Mouse (Mus musculus) CH12.LX (cell line): ENCODE data around the gene Rsu1. TPM values are rescaled to one million over a fixed set of nuclear protein-coding genes. Genes with fewer than 3 reads are reported as not detected.

ENCODE experiments used
- DNase-seq: peaks from one replicate; pipeline ENCODE4 v3.0.0-alpha.2; 2013; ENCODE audit errors: extremely low read depth
- H3K27ac ChIP-seq: 2 replicates; pipeline ENCODE4 v1.5.1; 2012; ENCODE audit warnings: low read depth, mild to moderate bottlenecking, control low read depth, moderate library complexity; ENCODE audit not compliant: insufficient read depth
- H3K27me3 ChIP-seq: replicated peaks from 2 replicates; pipeline ENCODE3; 2012; ENCODE audit warnings: inconsistent platforms
- H3K36me3 ChIP-seq, 2 experiments: replicated peaks in 1 of 2; 2 replicates each; pipeline versions ENCODE3 to v1.6.1; 2012; ENCODE audit warnings: inconsistent platforms in 1 of 2, low read length in 1 of 2, mild to moderate bottlenecking in 1 of 2, mixed read lengths in 1 of 2, moderate library complexity in 1 of 2; ENCODE audit not compliant: control insufficient read depth in 1 of 2, insufficient read depth in 1 of 2
- H3K4me1 ChIP-seq, 2 experiments: 2 replicates each; pipeline ENCODE4 v1.6.1; 2012; ENCODE audit warnings: inconsistent platforms in 1 of 2, moderate library complexity in 1 of 2; ENCODE audit not compliant: insufficient read depth in 2 of 2, control insufficient read depth in 1 of 2
- H3K4me2 ChIP-seq: 2 replicates; pipeline ENCODE4 v1.6.1; 2012; ENCODE audit warnings: low read depth, mild to moderate bottlenecking, control low read depth; ENCODE audit not compliant: poor library complexity, insufficient read depth, severe bottlenecking
- H3K4me3 ChIP-seq, 3 experiments: fragments of 150-350 bp in 1 of 3; sonication (generic) in 1 of 3; replicated peaks in 1 of 3; 2 replicates each; pipeline versions ENCODE3 to v1.5.1; 2011 to 2012; ENCODE audit warnings: low read depth in 2 of 3, low read length in 2 of 3, mild to moderate bottlenecking in 2 of 3, moderate library complexity in 2 of 3, control low read depth in 1 of 3, improper control_type of control experiment in 1 of 3, inconsistent platforms in 1 of 3, mixed read lengths in 1 of 3; ENCODE audit not compliant: poor library complexity in 1 of 3
- H3K79me2 ChIP-seq: replicated peaks from 2 replicates; pipeline ENCODE4 v1.6.1; 2012; ENCODE audit warnings: mild to moderate bottlenecking, moderate library complexity; ENCODE audit not compliant: control insufficient read depth, poor library complexity, insufficient read depth, severe bottlenecking; ENCODE audit errors: extremely low read depth
- H3K9ac ChIP-seq: 2 replicates; pipeline ENCODE4 v1.6.1; 2012; ENCODE audit warnings: low read depth, mild to moderate bottlenecking, control low read depth, moderate library complexity; ENCODE audit not compliant: insufficient read depth
- H3K9me3 ChIP-seq: replicated peaks from 2 replicates; pipeline ENCODE3; 2012; ENCODE audit warnings: low read length, inconsistent platforms, mixed read lengths
- BHLHE40 ChIP-seq: IDR thresholded peaks from 2 replicates; pipeline ENCODE4 v1.6.1; 2011; ENCODE audit warnings: mild to moderate bottlenecking, low read depth, low read length, improper control_type of control experiment
- CHD1 ChIP-seq: IDR thresholded peaks from 2 replicates; pipeline ENCODE4 v1.6.1; 2012; ENCODE audit warnings: low read depth, low read length, improper control_type of control experiment, inconsistent platforms
- CHD2 ChIP-seq: IDR thresholded peaks from 2 replicates; pipeline ENCODE4 v1.6.1; 2011; ENCODE audit warnings: low read length, improper control_type of control experiment
- E2F4 ChIP-seq: IDR thresholded peaks from 2 replicates; pipeline ENCODE4 v1.6.1; 2011; ENCODE audit warnings: low read depth, low read length, improper control_type of control experiment; ENCODE audit not compliant: insufficient replicate concordance
- ELF1 ChIP-seq: IDR thresholded peaks from 2 replicates; pipeline ENCODE4 v1.6.1; 2014; ENCODE audit warnings: low read depth, mild to moderate bottlenecking, inconsistent platforms, low read length, improper control_type of control experiment
- ETS1 ChIP-seq: conservative IDR thresholded peaks from 2 replicates; pipeline ENCODE4 v1.6.1; 2012; ENCODE audit warnings: low read depth, mild to moderate bottlenecking, inconsistent platforms, low read length, improper control_type of control experiment, moderate library complexity
- GABPA ChIP-seq: IDR thresholded peaks from 2 replicates; pipeline ENCODE4 v1.6.1; 2012; ENCODE audit warnings: low read depth, low read length, improper control_type of control experiment, inconsistent platforms; ENCODE audit not compliant: insufficient replicate concordance
- MAX ChIP-seq: IDR thresholded peaks from 2 replicates; pipeline ENCODE4 v1.6.1; 2011; ENCODE audit warnings: low read length, improper control_type of control experiment
- MXI1 ChIP-seq: IDR thresholded peaks from 2 replicates; pipeline ENCODE4 v1.6.1; 2011; ENCODE audit warnings: mild to moderate bottlenecking, low read depth, low read length, improper control_type of control experiment
- MYC ChIP-seq: IDR thresholded peaks from 2 replicates; pipeline ENCODE4 v1.6.1; 2011; ENCODE audit warnings: low read depth, mild to moderate bottlenecking, improper control_type of control experiment, low read length
- NRF1 ChIP-seq: IDR thresholded peaks from 2 replicates; pipeline ENCODE4 v1.6.1; 2014; ENCODE audit warnings: low read depth, mild to moderate bottlenecking, inconsistent platforms, low read length, improper control_type of control experiment, moderate library complexity
- POLR2A ChIP-seq: IDR thresholded peaks from 2 replicates; pipeline ENCODE4 v1.6.1; 2011; ENCODE audit warnings: low read depth, mild to moderate bottlenecking, improper control_type of control experiment, low read length
- RAD21 ChIP-seq: IDR thresholded peaks from 2 replicates; pipeline ENCODE4 v1.6.1; 2011; ENCODE audit warnings: low read depth, mild to moderate bottlenecking, low read length, improper control_type of control experiment, moderate library complexity
- SIN3A ChIP-seq: IDR thresholded peaks from 2 replicates; pipeline ENCODE4 v1.6.1; 2012; ENCODE audit warnings: low read length, improper control_type of control experiment, inconsistent platforms
- SMC3 ChIP-seq: IDR thresholded peaks from 2 replicates; pipeline ENCODE4 v1.6.1; 2011; ENCODE audit warnings: low read depth, low read length, improper control_type of control experiment
- TBP ChIP-seq: conservative IDR thresholded peaks from 2 replicates; pipeline ENCODE4 v1.6.1; 2011; ENCODE audit warnings: low read depth, low read length, improper control_type of control experiment
- UBTF ChIP-seq: IDR thresholded peaks from 2 replicates; pipeline ENCODE4 v1.6.1; 2012; ENCODE audit warnings: low read depth, mild to moderate bottlenecking, inconsistent platforms, low read length, improper control_type of control experiment, moderate library complexity
- ZC3H11A ChIP-seq: IDR thresholded peaks from 2 replicates; pipeline ENCODE4 v1.6.1; 2012; ENCODE audit warnings: low read depth, mild to moderate bottlenecking, inconsistent platforms, low read length, improper control_type of control experiment
- ZKSCAN1 ChIP-seq: IDR thresholded peaks from 2 replicates; pipeline ENCODE4 v1.6.1; 2012; ENCODE audit warnings: low read depth, inconsistent platforms, low read length, improper control_type of control experiment, borderline replicate concordance
- ZNF384 ChIP-seq: IDR thresholded peaks from 2 replicates; pipeline ENCODE4 v1.6.1; 2012; ENCODE audit warnings: low read depth, low read length, improper control_type of control experiment, inconsistent platforms
- dilution Hi-C: fragments of 300-500 bp; cut with MboI; formaldehyde crosslinking; loops from 2 replicates; pipeline ENCODE4 v1.14.3; 2020; ENCODE audit warnings: low sequenced_read_pairs; ENCODE audit not compliant: extremely low pct_unique_long_range_greater_than_20kb, extremely low pct_ligation_motif_present
- in situ Hi-C: fragments of 300-500 bp; cut with MboI; formaldehyde crosslinking; loops from 3 replicates; pipeline ENCODE4 v1.14.3; 2019; ENCODE audit warnings: low sequenced_read_pairs, low pct_ligation_motif_present, low pct_unique_long_range_greater_than_20kb, mixed read lengths
- polyA plus RNA-seq: library from polyadenylated mRNA; unstranded; fragments of >175 nt; gene quantifications from 2 replicates; pipeline ENCODE4 v1.2.1, GENCODE M21; 2012; ENCODE audit warnings: low read depth; ENCODE audit not compliant: insufficient read length
- total RNA-seq, 2 experiments: library from RNA; depleted of rRNA; stranded (reverse); fragments of 300-350 nt in 1 of 2; fragments of >200 nt in 1 of 2; gene quantifications; 2 replicates each; pipeline ENCODE4 v1.2.3; 2012 to 2014

The Rsu1 gene
- total and polyA plus RNA-seq, 3 experiments: 29.5 to 108 (median 86.4) TPM

- Histone ChIP-seq H3K36me3 (peaks cover 2 to 45% of the 10 kb centered on the region in 2 experiments), H3K4me2 (no peak overlapping the region)
- TF ChIP-seq CHD1 (no peak), RAD21 (no peak), ETS1 (no peak), SMC3 (no peak), E2F4 (no peak), POLR2A (no peak), BHLHE40 (no peak), ZKSCAN1 (no peak), MAX (no peak), MYC (no peak)
- TF ChIP-seq, all 38 proteins: peak for 0
- no peak overlapping the region for H3K4me3 ChIP-seq
- no peak overlapping the region for H3K9ac ChIP-seq
- dilution Hi-C loops (no loop called here), in situ Hi-C loops (no loop called here)
- no peaks in the 10 kb centered on the region for H3K27me3 ChIP-seq
- H3K9me3 ChIP-seq: no peaks in the 10 kb centered on the region
- peaks cover 0 to 23% of the 10 kb centered on the region in 2 experiments; a peak in 2 of 4 replicates for H3K4me1 ChIP-seq
- H3K27ac ChIP-seq: no peak overlapping the region
- DNase-seq: no peak
- no peaks in the 10 kb centered on the region for H3K79me2 ChIP-seq
Measured at GRCm38 (mm10) chr2:13129337-13129736, 141.9 kb downstream of the Rsu1 start.

DNA sequence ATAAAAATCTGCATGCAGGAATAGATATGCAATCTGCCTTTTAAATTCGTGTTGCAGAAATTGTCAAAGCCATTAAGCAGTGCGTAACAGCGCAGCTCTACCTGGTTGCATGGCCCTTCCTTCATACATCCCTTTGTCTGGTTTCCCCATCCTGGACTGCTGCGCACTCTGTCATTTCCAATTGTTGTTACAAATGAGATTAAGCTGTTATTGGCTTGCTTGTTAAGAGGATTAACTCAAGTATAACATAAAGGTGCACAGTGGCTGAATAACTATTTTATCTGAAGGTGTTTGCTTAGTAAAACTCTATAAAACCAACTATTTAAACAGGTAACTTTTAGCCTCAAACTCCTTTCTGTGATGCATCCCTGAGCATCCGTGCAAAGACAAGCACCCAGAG, 150.8 kb downstream of the Rsu1 start:
- no peak for DNase-seq
- H3K9me3 ChIP-seq: no peaks in the 10 kb centered on the region
- dilution Hi-C loops (no loop called here), in situ Hi-C loops (no loop called here)
- H3K4me3 ChIP-seq: no peak overlapping the region
- H3K9ac ChIP-seq: no peak overlapping the region
- no peaks in the 10 kb centered on the region for H3K79me2 ChIP-seq
- H3K27ac ChIP-seq: no peak overlapping the region
- peaks cover 6 to 43% of the 10 kb centered on the region in 2 experiments for H3K36me3 ChIP-seq
- H3K27me3 ChIP-seq: no peaks in the 10 kb centered on the region
- H3K4me2 ChIP-seq: no peak overlapping the region
- peaks cover 0 to 43% of the 10 kb centered on the region in 2 experiments; a peak in 2 of 4 replicates for H3K4me1 ChIP-seq
- TF ChIP-seq MXI1 (no peak), ZC3H11A (no peak), SIN3A (no peak), NRF1 (no peak)

DNA sequence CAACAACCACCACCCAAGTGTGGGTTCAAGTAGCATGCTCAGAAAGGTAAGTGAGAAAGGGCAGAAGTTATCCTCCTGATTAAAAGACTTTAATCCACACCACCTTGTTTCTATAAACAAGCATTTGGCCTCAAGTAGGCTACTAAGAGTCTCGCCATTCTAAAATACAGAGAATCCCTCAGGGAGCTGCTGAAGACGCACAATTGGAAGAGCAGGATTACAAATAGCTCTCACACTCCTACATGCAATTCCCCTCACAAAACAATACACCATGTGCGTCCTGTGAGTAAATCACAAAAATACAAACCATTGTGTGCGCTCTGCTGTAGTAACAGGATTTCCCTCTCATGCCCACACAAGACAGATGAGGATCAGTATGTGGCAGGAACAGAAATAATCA, 153.3 kb downstream of the Rsu1 start:
- no peak overlapping the region for H3K4me2 ChIP-seq
- in situ Hi-C loops: no loop called here

More for the DNA sequence above, 153.3 kb downstream of the Rsu1 start:
- DNase-seq: no peak
- H3K4me1 ChIP-seq: peaks cover 0 to 51% of the 10 kb centered on the region in 2 experiments; a peak in 2 of 4 replicates
- H3K27ac ChIP-seq: no peak overlapping the region
- H3K4me3 ChIP-seq: no peak overlapping the region
- peaks cover under 1 to 42% of the 10 kb centered on the region in 2 experiments for H3K36me3 ChIP-seq
- TF ChIP-seq CHD2 (no peak), GABPA (no peak), ZNF384 (no peak), TBP (no peak), ELF1 (no peak), MAX (no peak), UBTF (no peak)
- H3K9me3 ChIP-seq: no peaks in the 10 kb centered on the region
- no peaks in the 10 kb centered on the region for H3K79me2 ChIP-seq
- no peak overlapping the region for H3K9ac ChIP-seq
- no peaks in the 10 kb centered on the region for H3K27me3 ChIP-seq
- dilution Hi-C loops: no loop called here
